Mouse (Mus musculus): Measurements from ENCODE around the gene Ank.

Ank gene

DNA sequence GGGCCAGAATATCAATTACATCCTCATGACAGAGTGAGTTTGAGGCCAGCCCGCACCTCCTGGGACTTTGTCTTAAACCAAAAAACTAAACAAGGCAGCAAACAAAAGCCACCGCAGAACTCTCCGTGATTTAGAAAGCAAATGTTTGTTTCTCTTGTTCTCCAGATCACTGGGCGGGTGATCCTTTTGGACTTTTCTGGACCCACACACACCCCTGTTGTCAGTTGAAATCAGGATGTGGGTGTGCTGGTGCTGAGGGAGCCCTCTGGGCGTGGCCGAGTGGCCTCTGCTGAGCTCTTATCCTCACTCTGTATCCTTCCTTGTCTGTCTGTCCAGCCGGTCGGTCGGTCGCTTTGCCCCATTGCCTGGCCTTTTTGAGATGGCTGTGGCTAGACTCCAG is 82.6 kb downstream of the Ank start:
- no peak for DNase-seq

DNA sequence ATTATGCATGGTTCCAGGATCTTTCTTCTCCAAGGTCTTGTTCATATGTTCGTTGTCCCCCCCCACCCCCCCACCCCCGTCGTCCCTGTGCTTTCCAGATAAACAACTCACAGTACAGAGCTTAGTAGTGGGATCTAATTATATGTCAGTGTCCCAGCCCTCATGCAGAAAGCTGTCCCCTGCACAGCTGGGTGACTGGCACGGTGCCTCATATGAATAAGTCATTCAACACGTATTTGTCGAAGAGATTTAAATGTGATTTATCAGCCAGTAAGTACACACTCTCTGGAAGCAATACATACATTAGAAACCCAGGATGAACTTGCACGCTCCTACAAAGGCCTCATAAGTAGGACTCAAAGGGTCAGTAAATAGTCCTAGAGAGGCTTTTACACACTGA is 83.4 kb downstream of the Ank start:
- DNase-seq, result no peak

DNA sequence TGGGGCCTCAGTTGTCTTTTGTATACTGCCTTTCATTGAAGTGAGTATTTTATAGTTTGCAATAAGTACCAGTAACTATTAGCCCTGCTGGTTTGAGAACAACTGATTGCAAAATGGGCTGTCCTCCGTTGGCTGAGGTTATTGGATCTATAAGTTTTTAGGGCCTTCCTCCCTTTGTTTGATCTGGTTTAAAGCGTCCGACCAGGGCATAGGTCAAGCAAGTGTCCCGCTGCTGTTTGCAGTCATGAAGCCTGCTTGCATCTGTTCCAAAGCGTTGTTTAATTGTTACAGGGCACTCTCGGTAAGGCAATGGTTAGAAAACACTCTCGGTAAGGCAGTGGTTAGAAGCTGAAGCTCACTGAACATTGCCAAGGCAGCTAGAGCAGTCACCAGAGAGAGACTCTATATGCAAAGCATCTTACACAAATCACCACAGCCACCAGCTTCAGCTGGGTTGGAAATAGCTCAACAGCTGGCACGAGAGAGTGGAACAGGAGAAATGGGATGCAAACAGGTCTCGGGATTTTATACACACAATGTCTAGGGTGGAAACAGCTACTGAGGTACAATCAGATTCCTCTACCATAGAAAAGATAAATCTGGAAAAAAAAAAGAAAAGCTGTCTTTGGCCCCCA is 84.0 kb downstream of the Ank start:
- DNase-seq, result peak; percentile 16

DNA sequence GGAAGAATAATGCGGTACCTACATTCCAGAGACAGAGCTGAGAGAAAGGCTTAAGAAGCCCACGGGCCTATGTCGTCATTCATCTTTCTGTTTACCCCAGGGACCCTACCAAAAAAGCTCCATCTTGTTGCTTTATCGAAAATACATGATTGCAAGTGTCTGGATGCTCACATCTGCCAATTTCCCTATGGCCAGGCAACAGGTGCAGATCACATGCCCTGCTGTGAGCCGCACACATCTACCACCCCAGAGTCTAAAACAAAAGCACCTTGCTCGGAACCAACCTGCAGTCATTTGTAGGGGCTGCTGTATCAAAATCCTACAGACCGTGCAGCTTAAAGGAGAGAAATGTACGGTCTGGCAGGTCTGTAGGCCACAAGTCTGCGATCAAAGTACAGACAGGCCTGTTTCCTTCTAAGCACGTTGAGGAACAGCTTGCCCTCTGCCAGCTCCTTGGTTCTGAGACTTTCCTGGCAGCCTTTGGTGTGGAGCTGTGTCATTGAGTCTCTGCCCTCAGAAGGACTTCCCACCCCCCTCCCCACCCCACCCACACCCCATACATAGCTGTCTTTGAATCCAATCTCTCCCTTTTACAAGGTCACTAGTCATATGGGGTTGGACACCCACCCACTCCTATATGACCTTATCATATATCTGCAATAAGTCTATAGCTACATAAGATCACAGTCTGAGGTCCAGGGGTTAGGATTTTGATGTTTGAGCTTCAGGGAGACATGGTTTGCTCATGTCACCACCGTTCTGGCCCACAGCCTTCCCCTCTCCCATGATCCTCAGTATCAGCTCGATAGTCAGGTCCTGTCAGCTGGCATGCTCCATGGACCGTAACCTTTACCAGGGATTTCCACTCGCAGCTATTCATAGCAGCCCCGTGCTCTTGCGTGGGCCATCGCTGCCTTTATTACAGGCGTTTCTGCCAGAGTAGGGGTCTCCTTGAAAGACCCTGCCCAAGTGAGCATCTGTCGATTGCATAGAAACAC is 84.9 kb downstream of the Ank start:
- no peak for DNase-seq

DNA sequence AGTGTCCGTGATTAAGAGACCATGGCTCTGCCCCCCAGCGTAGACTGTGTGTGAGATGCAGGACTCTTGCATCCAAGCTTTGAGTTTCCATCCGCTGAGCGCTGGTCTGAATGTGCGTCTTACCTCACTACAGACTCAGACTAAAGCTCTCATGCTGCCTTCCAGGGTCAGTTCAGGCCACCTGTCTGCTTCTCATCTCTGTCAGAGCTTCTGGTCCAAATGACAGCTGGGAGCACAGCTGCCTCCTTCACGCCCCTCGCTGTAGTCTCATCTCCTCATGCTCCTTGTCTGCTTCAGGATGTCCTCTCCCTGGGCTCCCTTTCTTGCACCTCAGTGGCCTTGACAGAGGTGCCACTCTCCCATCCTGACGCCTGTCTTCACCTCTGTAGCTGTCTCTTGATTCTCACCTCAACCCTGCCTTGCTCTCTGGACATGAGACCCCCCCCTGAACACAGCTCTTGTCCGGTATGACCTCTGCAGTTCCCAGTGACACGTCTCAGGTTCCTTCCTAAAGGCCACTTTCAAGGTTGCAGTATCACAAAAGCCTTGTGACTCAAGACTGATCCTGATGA is 85.7 kb downstream of the Ank start:
- no peak for DNase-seq

DNA sequence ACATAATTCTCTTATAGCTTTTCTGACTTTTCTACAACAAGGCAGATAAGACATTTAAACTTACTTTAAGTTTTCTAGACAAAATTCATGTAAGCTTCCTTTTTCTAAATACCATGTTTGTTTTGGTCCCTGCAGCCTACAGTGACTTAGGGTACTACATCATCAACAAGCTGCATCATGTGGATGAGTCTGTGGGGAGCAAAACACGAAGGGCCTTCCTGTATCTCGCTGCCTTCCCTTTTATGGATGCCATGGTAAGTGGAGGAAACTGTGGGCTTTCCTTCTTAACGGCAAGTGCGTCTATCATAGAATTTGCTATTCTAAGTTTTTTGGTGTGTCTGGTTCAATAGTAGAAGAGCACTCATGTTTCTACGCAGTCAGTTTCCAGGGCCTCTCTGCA is 87.1 kb downstream of the Ank start:
- DNase-seq, result no peak

DNA sequence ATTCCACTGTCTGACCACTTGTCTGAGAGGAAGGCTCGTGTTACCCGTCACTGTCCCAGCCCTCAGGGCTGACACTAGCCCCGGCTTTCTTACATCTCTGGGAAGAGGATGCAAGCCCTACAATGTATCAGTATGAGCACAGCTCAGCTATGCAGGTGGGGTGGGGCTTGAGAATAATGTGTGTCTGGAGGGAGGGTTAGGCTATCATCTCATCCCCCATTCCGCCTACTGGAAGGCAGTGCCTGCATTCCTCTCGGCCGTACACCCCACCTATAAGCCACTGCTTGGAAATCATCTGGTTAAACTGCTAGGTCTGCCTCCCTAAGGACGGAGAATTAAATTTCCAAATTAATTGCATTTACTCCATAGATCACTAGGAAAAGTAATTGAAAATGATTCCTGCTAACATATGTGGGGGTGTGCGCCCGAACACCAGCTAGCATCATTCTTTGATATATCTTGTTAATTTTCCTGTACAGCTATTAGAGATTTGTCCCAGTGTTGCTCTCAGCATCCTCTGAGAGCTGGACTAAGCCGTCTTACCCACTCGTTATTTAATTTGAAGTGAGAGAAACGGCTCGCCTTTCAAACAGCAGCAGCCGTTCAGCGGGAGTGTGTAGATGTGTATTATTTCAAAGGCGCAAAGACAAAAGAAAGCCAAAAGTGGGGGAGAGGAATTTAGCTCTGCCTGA is 92.1 kb downstream of the Ank start:
- DNase-seq, result no peak

DNA sequence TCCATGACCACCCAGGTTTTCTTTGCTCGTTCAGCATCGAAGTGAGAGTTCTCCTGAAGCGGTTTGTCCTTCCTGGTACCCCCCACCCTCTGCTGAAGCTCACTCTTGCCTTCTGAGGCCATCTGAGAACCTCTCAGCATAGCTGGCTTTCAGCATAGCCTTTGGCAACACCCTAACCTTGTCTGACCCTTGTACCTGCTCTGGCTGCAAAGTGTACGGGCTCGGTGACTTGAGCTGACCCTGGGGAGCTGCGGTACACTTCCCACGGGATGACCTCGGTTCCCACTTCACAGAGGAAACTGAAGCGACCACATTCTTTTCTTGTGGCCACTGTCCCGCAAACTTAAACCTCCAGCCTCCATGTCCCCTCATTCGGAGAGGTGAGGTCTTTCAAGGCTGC is 93.8 kb downstream of the Ank start:
- DNase-seq, result no peak

DNA sequence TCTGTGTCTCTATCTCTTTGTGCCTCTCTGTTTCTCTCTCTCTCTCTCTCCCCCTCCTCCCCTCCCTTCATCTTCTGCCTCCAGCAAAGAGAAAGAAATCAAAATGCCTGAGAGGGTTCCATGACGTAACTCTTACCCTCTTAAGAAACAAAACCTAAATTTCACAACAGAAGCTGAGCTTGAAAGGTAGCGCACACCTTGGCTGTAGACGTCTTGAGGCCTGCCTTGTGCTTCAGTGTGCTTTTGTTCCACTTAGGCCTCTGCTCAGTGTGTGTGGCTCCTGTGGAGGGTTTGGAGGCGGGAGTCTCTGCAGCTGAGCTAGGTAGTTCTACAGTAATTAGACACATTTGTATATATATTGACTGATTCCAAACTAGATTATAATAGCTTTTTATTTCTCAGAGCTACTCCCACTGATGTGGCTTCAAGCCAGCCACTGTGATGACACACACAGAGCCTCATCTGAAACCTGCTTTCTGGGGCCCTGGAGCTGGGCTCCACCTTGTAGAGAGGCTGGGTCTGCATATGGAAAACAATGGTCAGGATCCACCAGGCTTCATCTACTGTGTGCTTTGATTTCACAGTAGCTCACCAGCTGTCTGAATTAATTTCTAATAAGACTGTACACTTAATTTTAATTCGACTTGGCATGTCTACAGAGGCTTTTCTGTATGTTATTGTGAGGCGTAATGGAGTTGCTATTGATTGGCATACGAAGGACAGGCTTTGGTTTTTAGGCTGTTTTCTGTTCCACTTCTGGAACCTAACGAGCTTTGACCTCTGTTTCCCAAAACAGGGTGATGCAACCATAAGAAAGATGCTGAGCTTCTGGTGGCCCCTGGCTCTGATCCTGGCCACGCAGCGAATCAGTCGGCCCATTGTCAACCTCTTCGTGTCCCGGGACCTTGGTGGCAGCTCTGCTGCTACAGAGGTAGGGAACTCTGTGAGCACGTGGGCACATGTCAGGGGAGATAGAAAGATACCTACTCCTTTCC is 97.9 kb downstream of the Ank start:
- no peak for DNase-seq

DNA sequence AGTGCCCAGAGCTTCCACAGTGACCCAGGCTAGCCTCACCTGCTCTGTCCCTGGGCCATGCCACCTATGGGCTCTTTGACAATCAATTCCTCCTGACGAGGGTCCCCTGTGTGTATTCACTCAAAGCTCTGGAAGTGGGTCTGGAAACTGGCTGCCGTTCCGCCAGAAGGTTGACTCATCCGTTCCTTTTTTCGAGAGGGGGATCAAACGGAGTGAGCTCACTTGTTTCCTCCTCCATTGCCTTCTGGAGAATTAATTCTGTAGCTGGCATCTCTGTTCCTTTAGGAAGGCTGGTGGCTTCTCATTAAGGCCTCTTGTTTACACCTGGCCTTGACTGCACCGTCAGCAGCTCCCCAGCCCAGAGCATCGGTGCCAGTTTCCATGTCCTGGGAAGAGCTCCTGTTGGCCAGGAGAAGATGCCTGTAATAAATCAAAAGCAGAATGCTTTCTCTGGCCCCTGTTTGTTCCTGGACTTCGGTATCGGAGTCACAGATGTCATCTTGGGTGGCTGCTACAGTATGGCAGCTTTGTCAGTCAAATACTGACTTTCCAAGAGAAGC is 99.2 kb downstream of the Ank start:
- DNase-seq, result no peak

DNA sequence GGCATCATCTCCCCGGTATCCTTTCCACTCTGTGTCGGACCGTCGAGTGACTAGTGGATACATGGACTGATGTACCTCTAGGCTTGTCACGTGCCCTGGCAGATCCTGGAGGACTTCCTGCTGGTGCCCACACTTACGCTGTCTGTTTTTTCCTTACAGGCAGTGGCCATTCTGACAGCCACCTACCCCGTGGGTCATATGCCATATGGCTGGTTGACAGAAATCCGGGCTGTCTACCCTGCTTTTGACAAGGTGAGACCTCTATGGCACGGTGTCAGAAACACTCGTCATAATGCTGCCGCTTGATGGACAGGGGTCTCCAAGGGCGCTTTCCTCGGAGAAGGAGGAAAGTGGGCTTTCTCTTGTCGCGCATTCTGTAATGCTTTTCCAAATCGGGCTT is 100.9 kb downstream of the Ank start:
- no peak for DNase-seq

DNA sequence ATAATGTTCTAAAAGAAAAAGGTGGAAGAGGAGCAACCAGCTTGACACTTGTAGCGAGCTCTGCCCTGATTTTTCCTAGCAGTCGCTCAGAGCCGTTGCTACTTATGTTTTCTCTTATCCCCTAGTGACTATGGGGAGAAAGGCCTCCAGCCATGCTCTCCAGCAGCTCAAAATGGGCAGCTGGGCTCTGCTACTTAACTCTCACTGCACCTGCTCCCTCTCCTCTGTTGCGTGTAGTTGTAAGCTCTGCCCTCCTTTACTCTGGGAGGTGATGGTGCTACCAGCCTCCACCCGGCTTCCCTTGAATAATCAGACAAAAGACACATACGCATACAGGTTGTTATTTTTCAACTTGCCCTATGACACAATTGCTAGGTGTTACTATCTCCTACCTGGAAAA is 101.9 kb downstream of the Ank start:
- DNase-seq, result no peak

DNA sequence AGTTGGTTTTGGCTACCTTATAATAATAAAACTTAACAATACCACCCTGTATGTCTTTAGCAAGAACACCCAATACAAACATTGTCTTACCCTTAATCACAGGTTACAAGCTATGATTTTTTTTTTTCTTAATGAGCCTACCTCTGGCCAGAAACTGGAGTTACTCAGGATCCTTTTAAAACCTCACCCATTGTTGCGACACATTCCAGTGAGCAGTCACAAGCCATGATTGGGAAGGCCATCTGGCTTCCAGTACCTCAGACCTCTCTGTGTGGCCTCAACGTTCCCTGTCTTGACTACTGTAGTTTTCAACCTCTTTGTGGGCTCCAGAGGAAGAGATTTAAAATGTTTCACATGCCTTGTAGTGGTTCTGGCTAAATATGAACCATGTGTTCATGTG is 103.4 kb downstream of the Ank start:
- DNase-seq, result no peak

DNA sequence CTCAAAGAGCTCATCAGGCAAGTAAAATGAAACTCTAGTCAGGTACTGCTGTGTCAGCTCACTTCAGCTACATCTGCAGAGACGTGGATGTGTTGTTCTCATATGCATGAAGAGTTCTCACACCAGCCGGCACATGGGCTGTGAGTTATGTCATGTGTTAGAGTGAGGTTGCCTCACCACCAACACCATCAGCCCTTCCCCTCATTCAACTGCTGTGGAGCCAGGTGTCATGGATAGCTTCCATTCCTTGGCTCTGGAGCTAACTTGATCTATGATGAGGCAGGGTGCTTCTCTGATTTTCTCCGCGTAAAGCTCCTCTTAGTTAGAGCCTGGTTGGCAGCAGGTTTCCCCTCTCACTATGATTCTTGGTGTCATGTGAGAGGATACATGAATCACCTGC is 103.9 kb downstream of the Ank start:
- no peak for DNase-seq

DNA sequence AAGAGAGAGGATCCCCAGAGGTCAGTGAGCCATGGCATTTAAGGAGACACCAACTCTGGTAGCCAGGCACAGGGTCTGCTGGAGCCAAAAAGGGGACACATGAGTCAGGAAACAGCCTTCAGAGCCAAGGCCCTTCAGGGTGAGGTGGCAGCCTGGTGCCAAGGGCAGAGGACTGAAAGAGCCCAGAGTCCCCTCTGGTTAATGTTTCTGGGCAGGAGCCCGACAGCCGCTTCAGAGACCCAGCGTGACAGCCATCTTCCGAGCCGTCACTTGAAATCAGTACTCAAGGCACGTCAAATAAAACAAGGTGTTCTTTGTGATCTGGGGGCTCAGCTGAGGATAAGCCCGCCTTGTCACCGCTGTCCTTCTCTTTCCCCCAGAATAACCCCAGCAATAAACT is 104.7 kb downstream of the Ank start:
- DNase-seq, result no peak

DNA sequence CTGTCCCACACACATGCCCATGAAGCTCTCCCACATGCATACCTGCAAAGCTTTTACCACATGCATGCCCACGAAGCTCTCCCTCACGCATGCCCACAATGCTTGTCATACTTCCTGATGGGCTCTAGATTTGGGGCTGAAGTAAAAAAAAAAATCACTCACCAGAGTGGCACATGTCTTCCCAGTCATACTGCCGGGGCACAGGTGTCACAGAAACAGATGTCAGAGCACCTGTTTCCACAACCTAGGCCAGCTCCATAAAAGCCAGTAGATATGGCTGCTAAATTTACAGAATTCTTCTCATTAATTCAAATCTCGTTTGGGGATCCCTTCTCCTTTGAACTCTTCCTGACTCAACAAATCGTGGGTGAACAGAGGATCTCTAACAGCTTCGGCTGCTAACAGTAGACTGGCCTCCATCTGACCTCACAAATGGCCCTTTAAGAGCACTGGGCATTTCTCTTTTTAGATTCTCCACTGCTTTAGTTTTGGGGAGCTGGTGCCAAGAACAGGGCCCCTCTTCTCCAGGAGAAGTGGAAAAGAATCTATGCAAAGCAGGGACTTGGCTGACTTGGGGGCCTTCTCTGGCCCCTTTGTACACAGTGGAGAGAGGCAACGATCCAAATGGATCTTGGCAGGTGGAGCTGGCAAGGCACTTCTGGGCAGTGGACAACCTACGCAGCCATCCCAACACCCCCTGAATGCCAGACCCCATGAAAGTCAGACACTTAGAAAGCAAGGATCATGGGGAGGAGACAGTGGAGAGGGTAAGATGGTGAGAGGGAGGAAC is 108.7 kb downstream of the Ank start:
- DNase-seq, result no peak

DNA sequence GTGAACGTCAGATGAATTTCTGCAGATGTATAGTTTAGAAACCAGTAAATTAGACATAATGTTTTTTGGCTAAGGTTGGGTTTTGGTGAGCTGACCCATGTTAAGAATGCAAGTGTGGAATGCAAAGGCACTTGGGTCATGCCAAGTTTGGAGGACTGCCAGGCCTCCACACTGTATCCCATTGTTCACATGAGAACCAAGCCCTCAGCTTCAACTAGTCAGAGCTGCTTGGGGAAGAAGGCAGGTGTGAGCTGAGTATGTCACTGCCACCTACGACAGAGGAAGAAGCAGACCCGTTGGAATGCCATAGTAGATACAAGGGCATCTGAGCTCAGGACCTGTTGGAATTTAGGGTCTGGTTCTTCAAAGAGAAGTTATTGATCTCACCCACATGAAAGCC is 109.5 kb downstream of the Ank start:
- DNase-seq, result no peak

DNA sequence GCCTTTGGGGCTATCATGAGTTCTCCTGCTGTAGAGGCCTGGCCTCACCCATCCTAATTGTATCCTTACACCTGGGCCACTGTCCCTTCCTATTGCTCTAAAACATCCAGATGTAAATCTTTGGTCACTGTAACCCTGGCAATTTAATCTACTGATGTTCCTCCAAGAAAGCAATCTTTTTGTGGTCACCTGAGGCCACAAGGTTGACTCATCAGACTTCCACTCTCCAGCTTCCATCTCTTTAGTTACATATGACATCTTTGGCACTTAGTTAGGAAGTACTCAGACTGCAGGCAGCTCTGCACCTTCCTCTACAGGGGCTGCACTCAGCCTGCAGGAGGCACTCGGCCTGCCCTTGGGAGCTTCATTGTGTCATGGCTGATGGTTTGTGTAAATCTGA is 110.4 kb downstream of the Ank start:
- DNase-seq, result no peak

DNA sequence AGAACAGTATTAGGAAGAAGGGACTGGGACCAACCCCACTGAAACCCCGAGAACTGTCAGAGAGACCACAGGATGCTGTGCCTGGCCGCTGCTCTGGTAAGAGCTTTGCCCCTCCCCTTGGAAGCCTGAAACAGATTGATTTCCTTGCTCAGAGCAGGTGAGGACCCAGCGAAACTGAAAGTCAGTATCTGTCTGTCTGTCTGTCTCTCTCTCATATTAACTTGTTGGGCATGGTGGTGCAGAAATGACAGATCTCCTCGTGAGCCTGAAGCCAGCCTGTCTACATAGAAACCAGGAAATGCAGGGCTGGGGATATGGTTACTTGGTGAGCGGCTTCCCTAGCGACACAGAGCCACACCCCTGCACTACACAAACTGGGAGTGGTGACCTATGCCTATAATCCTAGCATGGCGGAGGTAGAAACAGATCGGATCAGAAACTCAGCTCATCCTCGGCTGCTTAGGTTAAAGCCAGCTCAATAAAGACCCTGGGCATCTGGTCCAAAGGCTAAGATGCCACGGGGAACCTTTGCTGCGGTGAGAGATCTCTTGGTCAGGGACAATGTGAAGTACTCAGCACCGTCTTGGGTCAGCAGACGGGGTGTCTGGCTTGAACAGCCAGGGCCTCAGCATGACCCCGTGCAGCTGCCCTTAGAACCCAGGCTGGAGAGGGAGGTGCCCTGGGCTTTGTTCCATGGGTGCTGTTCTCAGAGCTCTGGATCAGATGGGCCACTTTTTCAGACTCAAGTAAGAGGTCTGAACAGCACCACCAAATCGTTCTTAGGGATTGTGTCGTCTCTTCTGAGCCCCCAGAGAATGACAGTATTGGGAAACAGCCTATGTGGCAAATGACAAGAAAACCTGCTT is 111.7 kb downstream of the Ank start:
- DNase-seq, result no peak

DNA sequence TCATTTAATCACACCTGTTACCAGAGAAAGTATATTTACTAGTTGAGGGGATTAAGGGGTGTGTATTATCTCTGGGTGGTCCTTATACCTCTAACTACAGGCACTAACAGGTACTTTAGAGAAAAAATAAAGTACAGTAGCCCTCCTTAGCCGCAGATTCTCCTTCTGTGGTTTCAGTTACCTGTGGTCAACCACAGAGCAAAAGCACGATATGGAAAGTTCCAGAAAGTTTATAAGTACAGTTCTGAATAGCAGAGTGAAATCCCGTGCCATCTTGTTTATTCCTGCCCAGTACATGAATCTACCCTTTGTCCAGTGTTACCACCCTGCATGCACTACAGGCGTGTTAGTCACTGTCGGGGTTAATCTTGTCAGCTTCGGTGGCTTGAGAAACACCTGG is 112.4 kb downstream of the Ank start:
- DNase-seq, result no peak

Measured in embryo, embryonic 11 days (tissue).